Comparison of ENCODE assay signal across 12 mouse cellular contexts in the genomic region with DNA sequence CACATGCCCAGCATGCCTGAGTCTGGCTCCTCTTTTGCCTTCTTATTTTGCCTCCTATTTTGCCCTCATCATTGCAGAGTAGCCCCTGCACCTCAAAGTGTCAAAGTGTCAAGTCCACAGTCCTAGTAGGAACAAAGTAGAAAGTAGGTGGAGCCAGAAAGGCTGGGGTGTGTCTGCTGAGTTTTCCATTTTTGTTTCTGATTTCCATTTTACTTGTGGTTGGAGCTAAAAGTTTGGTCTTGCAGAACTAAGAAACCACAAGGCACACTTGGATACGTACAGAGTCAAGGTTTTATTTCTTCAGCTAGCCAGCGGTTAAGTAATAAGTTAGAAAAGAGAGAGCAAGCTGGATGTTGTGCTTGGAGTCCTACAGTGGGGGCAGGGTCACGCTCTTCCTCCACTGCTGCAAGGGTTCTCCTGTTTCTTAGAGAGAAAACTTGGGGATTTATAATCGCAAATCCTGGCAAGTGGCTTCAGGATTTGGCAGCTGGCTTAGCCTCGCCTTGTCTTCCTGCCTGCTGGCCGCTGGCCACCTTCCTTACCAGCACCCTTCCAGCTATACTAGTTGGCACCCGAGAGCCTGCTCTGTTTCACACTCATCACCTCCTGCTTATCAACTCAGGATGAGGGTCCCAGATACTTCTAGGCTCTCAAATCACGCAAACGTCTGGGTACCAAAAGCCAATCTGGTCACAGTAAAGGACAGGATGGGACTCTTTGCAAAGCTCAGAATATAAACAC. TPM values are rescaled to one million over a fixed set of nuclear protein-coding genes. Genes with fewer than 3 reads are reported as not detected.
DNase-seq lines count a peak whose midpoint lies in the region; ATAC-seq and TF ChIP-seq lines count a peak whose summit lies in the region.
"Had no signal": no experiment of that assay in that cellular context is flagged by ENCODE, and none has a peak within 500 bp of the region (broad histone marks: within the 10 kb centered on the region; RNA-seq: fewer than 3 reads in every experiment).

No protein-coding gene starts in this region.

- ATAC-seq in lung, postnatal 0 days: no peak

- no peak overlapping the region for H3K4me3 ChIP-seq in lung, postnatal 0 days (ENCODE audit: low read depth, low read length)
- H3K4me3 ChIP-seq: embryonic facial prominence, embryonic 12.5 days; limb, embryonic 10.5 days had no signal

- intact Hi-C loops in heart, postnatal 14 days (cut with DNase I): no loop called here

- H3K9me3 ChIP-seq in lung, postnatal 0 days (ENCODE audit: low read length): no peaks in the 10 kb centered on the region
- H3K9me3 ChIP-seq: embryonic facial prominence, embryonic 12.5 days; limb, embryonic 10.5 days had no signal

- no peak overlapping the region for H3K4me2 ChIP-seq in lung, postnatal 0 days (replicated peaks; ENCODE audit: low read depth, low read length)
- H3K4me2 ChIP-seq: embryonic facial prominence, embryonic 12.5 days had no signal

- H3K27me3 ChIP-seq in lung, postnatal 0 days (replicated peaks; ENCODE audit: insufficient read depth, low read length): peaks cover 7% of the 10 kb centered on the region

- H3K9ac ChIP-seq in lung, postnatal 0 days (replicated peaks; ENCODE audit: low read depth): no peak overlapping the region; the same call in 1 of the 2 replicates
- H3K9ac ChIP-seq: embryonic facial prominence, embryonic 12.5 days had no signal

- 56% methylated on average over 9 of the region's 9 CpGs for WGBS in lung, postnatal 0 days

- H3K36me3 ChIP-seq in lung, postnatal 0 days (ENCODE audit: insufficient read depth, low read length): no peaks in the 10 kb centered on the region
- H3K36me3 ChIP-seq: embryonic facial prominence, embryonic 12.5 days; limb, embryonic 10.5 days had no signal

- H3K27ac ChIP-seq in lung, postnatal 0 days (ENCODE audit: low read length): no peak overlapping the region
- H3K27ac ChIP-seq: embryonic facial prominence, embryonic 12.5 days; limb, embryonic 10.5 days had no signal

- no peak for TF ChIP-seq EP300 in lung, postnatal 0 days (IDR thresholded peaks at IDR 0.05)

- peak; percentile 80 to 85 for DNase-seq in cerebellum, postnatal 10 days
- DNase-seq in cerebellum, adult 9-10 months: no peak
- DNase-seq in lung, postnatal 36 days: peak; percentile 9
- DNase-seq in lung, postnatal 0 days (ENCODE audit: low spot score): no peak
- peak; percentile 65 for DNase-seq in brain, embryonic 14.5 days (ENCODE audit: low read depth)
- DNase-seq in heart, postnatal 14 days: peak; percentile 57 to 58
- no peak for DNase-seq in thymus, postnatal 36 days
- no peak for DNase-seq in gastrocnemius, postnatal 4 days (ENCODE audit: low spot score in 2 of 2)
- DNase-seq: adrenal gland, postnatal 25 days; gastrocnemius, postnatal 10 days had no signal

- H3K4me1 ChIP-seq in lung, postnatal 0 days (ENCODE audit: insufficient read depth, low read depth, low read length): no peaks in the 10 kb centered on the region
- H3K4me1 ChIP-seq: embryonic facial prominence, embryonic 12.5 days had no signal

- TF ChIP-seq CTCF in lung, postnatal 0 days (IDR thresholded peaks at IDR 0.05): no peak
- TF ChIP-seq CTCF in brain, embryonic 14.5 days (IDR thresholded peaks at IDR 0.05; ENCODE audit: borderline replicate concordance, extremely low read depth, insufficient read depth, insufficient read length): no peak

- TF ChIP-seq POLR2A in brain, embryonic 14.5 days (IDR thresholded peaks at IDR 0.05; ENCODE audit: borderline replicate concordance, extremely low read depth, insufficient read depth, insufficient read length, poor library complexity, severe bottlenecking): no peak

RNA-seq across cellular contexts. Expression of a gene that starts 19.6 kb away (rescaled TPM):
- polyA plus RNA-seq in lung, postnatal 0 days (2015; fragmentation: Nextera tagmentation; extraction: Ambion mirVana): 12.3 and 12.7 TPM in 2 replicates
- polyA plus RNA-seq in brain, embryonic 14.5 days (2012; rRNA removed): 188 and 256 TPM in 2 replicates
- total RNA-seq in heart, postnatal 14 days (2021): 1 to 10 TPM; 3.8 to 5.4 TPM
- 10 to 100 TPM in 1 of 2 experiments, 1 to 10 TPM in 1; 9.5 to 11.7 TPM for total RNA-seq in gastrocnemius, postnatal 4 days (2021)

RNA-seq across cellular contexts. Expression of a gene that starts 25.7 kb away (rescaled TPM):
- polyA plus RNA-seq in lung, postnatal 0 days (2015; fragmentation: Nextera tagmentation; extraction: Ambion mirVana): 0.04 and 0.05 TPM in 2 replicates
- polyA plus RNA-seq in brain, embryonic 14.5 days (2012; rRNA removed): 25.7 and 34.0 TPM in 2 replicates
- total RNA-seq in heart, postnatal 14 days (2021): under 1 TPM; 0.63 to 0.84 TPM
- total RNA-seq in gastrocnemius, postnatal 4 days (2021): 1 to 10 TPM in 1 of 2 experiments, under 1 TPM in 1; 0.54 to 1.1 TPM

RNA-seq across cellular contexts. Expression of a gene that starts 35.6 kb away (rescaled TPM):
- 14.2 and 15.0 TPM in 2 replicates for polyA plus RNA-seq in lung, postnatal 0 days (2015; fragmentation: Nextera tagmentation; extraction: Ambion mirVana)
- polyA plus RNA-seq in brain, embryonic 14.5 days (2012; rRNA removed): 46.0 and 47.2 TPM in 2 replicates
- 10 to 100 TPM; 24.9 to 28.0 TPM for total RNA-seq in heart, postnatal 14 days (2021)
- 10 to 100 TPM; 11.7 to 13.9 TPM for total RNA-seq in gastrocnemius, postnatal 4 days (2021)

RNA-seq across cellular contexts. Expression of a gene that starts 57.0 kb away (rescaled TPM):
- 154 TPM in 2 replicates for polyA plus RNA-seq in lung, postnatal 0 days (2015; fragmentation: Nextera tagmentation; extraction: Ambion mirVana)
- polyA plus RNA-seq in brain, embryonic 14.5 days (2012; rRNA removed): 192 and 199 TPM in 2 replicates
- 10 to 100 TPM; 86.1 to 99.9 TPM for total RNA-seq in heart, postnatal 14 days (2021)
- 100 to 1,000 TPM; 141 to 153 TPM for total RNA-seq in gastrocnemius, postnatal 4 days (2021)

Comparison
In these comparisons a context has a peak if more than half of its experiments do, and no peak if none do; other contexts are left out.
1. DNase-seq: peak in cerebellum, postnatal 10 days (2 of 2), lung, postnatal 36 days (single experiment), brain, embryonic 14.5 days (single experiment) and heart, postnatal 14 days (2 of 2); none in cerebellum, adult 9-10 months (single experiment), lung, postnatal 0 days (single experiment), thymus, postnatal 36 days (0 of 2) and gastrocnemius, postnatal 4 days (0 of 2).